Mouse (Mus musculus): ENCODE results near the gene Cdkal1. TPM values are rescaled to one million over a fixed set of nuclear protein-coding genes. Genes with fewer than 3 reads are reported as not detected.

Gene Cdkal1
- polyA plus RNA-seq, 1 experiment from 2014 or later, result 8.7 TPM

- ATAC-seq (no peak), DNase-seq (no peak)
- TF ChIP-seq CTCF (IDR thresholded peaks at IDR 0.05; ENCODE audit: low read depth) (no peak), EP300 (IDR thresholded peaks at IDR 0.05; ENCODE audit: low read depth) (no peak)
- no peaks in the 10 kb centered on the region for H3K4me1 ChIP-seq (ENCODE audit: insufficient read depth)
- no peak overlapping the region for H3K4me3 ChIP-seq (ENCODE audit: low read depth, low read length)
- no peak overlapping the region for H3K4me2 ChIP-seq (ENCODE audit: low read depth, low read length)
- H3K9me3 ChIP-seq (ENCODE audit: low read length), result no peaks in the 10 kb centered on the region
- H3K36me3 ChIP-seq (replicated peaks; ENCODE audit: insufficient read depth, low read length), result 0 out of 2 replicates have a peak, but pooled peaks cover 4% of the 10 kb centered on the region
- 89% methylated on average over 9 of the region's 9 CpGs for WGBS (ENCODE audit: insufficient replicate concordance)
- H3K27me3 ChIP-seq (ENCODE audit: insufficient read depth, low read length), result no peaks in the 10 kb centered on the region
- H3K9ac ChIP-seq (replicated peaks), result no peak overlapping the region
- H3K27ac ChIP-seq (ENCODE audit: low read depth), result no peak overlapping the region
These were observed 381.2 kb downstream of the Cdkal1 start for GRCm38 (mm10) chr13:29474301-29474700.

DNA sequence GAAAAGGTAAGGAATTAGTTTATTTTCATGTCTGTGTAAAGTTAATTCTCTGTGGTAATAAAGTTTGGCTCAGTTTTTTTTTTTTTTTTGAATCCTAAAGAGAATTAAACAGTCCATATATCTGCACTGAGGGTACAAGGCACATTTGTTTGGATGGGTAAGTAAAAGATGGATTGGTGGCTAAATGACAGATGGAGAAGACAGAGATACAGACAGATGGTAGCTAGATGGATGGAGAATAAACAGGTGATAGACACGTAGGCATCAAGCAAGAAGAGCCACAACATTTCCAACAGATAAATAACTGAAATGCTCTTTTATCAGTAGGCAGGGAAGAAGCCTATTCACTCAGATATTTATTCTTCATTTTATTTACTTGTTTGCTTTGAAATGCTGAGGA lies 381.7 kb downstream of the Cdkal1 start:
- Histone ChIP-seq H3K4me3 (ENCODE audit: low read depth, low read length) (no peak overlapping the region), H3K4me1 (ENCODE audit: insufficient read depth) (no peaks in the 10 kb centered on the region), H3K9ac (replicated peaks) (no peak overlapping the region), H3K36me3 (replicated peaks; ENCODE audit: insufficient read depth, low read length) (0 out of 2 replicates have a peak, but pooled peaks cover 4% of the 10 kb centered on the region), H3K4me2 (ENCODE audit: low read depth, low read length) (no peak overlapping the region), H3K27ac (ENCODE audit: low read depth) (no peak overlapping the region), H3K9me3 (ENCODE audit: low read length) (no peaks in the 10 kb centered on the region), H3K27me3 (ENCODE audit: insufficient read depth, low read length) (no peaks in the 10 kb centered on the region)
- DNase-seq (no peak), ATAC-seq (no peak)
- TF ChIP-seq EP300 (IDR thresholded peaks at IDR 0.05; ENCODE audit: low read depth) (no peak), CTCF (IDR thresholded peaks at IDR 0.05; ENCODE audit: low read depth) (no peak)
- WGBS (ENCODE audit: insufficient replicate concordance), result 85% methylated on average over 1 of the region's 1 CpGs

- H3K4me1 ChIP-seq (ENCODE audit: insufficient read depth), result no peaks in the 10 kb centered on the region
- no peak overlapping the region for H3K4me2 ChIP-seq (ENCODE audit: low read depth, low read length)
- H3K36me3 ChIP-seq (replicated peaks; ENCODE audit: insufficient read depth, low read length), result no peaks in the 10 kb centered on the region
- TF ChIP-seq EP300 (IDR thresholded peaks at IDR 0.05; ENCODE audit: low read depth) (no peak), CTCF (IDR thresholded peaks at IDR 0.05; ENCODE audit: low read depth) (no peak)
- no peak overlapping the region for H3K9ac ChIP-seq (replicated peaks)
- H3K27ac ChIP-seq (ENCODE audit: low read depth), result no peak overlapping the region
- no peak overlapping the region for H3K4me3 ChIP-seq (ENCODE audit: low read depth, low read length)
- DNase-seq (no peak), ATAC-seq (no peak)
- H3K9me3 ChIP-seq (ENCODE audit: low read length), result no peaks in the 10 kb centered on the region
- no peaks in the 10 kb centered on the region for H3K27me3 ChIP-seq (ENCODE audit: insufficient read depth, low read length)
- WGBS (ENCODE audit: insufficient replicate concordance), result 73% methylated on average over 6 of the region's 6 CpGs
These were observed 393.2 kb downstream of the Cdkal1 start for GRCm38 (mm10) chr13:29462271-29462670.

DNA sequence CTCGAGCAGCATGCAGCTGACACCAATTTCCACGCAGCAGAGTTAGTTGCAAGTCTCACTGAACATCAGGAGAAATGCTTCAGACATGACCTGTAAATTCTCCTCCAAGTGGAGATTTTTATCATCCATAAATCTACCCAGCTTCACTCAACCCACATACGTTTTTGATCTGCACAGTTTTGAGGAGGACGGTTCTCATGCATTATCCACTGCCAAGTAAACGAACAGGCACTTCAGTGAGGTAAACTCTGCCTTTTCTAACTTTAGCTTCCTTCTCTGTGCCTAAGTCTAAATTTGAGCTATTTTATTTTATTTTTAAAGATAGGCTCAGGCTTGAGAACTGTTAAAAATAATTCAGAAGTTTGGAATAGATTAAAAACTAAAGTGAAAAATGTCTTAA lies 394.7 kb downstream of the Cdkal1 start:
- no peak for DNase-seq
- WGBS (ENCODE audit: insufficient replicate concordance), result 71% methylated on average over 5 of the region's 5 CpGs
- H3K4me2 ChIP-seq (ENCODE audit: low read depth, low read length), result no peak overlapping the region
- H3K27me3 ChIP-seq (ENCODE audit: insufficient read depth, low read length), result no peaks in the 10 kb centered on the region
- ATAC-seq, result no peak
- H3K4me3 ChIP-seq (ENCODE audit: low read depth, low read length), result no peak overlapping the region
- H3K9ac ChIP-seq (replicated peaks), result no peak overlapping the region
- H3K9me3 ChIP-seq (ENCODE audit: low read length), result no peaks in the 10 kb centered on the region
- H3K27ac ChIP-seq (ENCODE audit: low read depth), result no peak overlapping the region
- no peaks in the 10 kb centered on the region for H3K4me1 ChIP-seq (ENCODE audit: insufficient read depth)
- TF ChIP-seq EP300 (IDR thresholded peaks at IDR 0.05; ENCODE audit: low read depth), result no peak
- TF ChIP-seq CTCF (IDR thresholded peaks at IDR 0.05; ENCODE audit: low read depth), result no peak
- no peaks in the 10 kb centered on the region for H3K36me3 ChIP-seq (replicated peaks; ENCODE audit: insufficient read depth, low read length)

- H3K27me3 ChIP-seq (ENCODE audit: insufficient read depth, low read length), result no peaks in the 10 kb centered on the region
- ATAC-seq, result no peak
- WGBS (ENCODE audit: insufficient replicate concordance), result 33% methylated on average over 1 of the region's 1 CpGs
- no peak overlapping the region for H3K9ac ChIP-seq (replicated peaks)
- H3K4me2 ChIP-seq (ENCODE audit: low read depth, low read length), result no peak overlapping the region
- no peak overlapping the region for H3K27ac ChIP-seq (ENCODE audit: low read depth)
- no peak overlapping the region for H3K4me3 ChIP-seq (ENCODE audit: low read depth, low read length)
- no peaks in the 10 kb centered on the region for H3K4me1 ChIP-seq (ENCODE audit: insufficient read depth)
- DNase-seq, result no peak
- TF ChIP-seq EP300 (IDR thresholded peaks at IDR 0.05; ENCODE audit: low read depth), result no peak
- no peak for TF ChIP-seq CTCF (IDR thresholded peaks at IDR 0.05; ENCODE audit: low read depth)
- no peaks in the 10 kb centered on the region for H3K36me3 ChIP-seq (replicated peaks; ENCODE audit: insufficient read depth, low read length)
- no peaks in the 10 kb centered on the region for H3K9me3 ChIP-seq (ENCODE audit: low read length)
These were observed 397.1 kb downstream of the Cdkal1 start for GRCm38 (mm10) chr13:29458385-29458784.

GRCm38 (mm10) chr13:29437067-29437466 lies 418.4 kb downstream of the Cdkal1 start:
- no peak for ATAC-seq
- H3K27ac ChIP-seq (ENCODE audit: low read depth), result no peak overlapping the region
- H3K27me3 ChIP-seq (ENCODE audit: insufficient read depth, low read length), result no peaks in the 10 kb centered on the region
- H3K4me1 ChIP-seq (ENCODE audit: insufficient read depth), result no peaks in the 10 kb centered on the region
- no peak overlapping the region for H3K9ac ChIP-seq (replicated peaks)
- 81% methylated on average over 2 of the region's 2 CpGs for WGBS (ENCODE audit: insufficient replicate concordance)
- no peaks in the 10 kb centered on the region for H3K36me3 ChIP-seq (replicated peaks; ENCODE audit: insufficient read depth, low read length)
- H3K9me3 ChIP-seq (ENCODE audit: low read length), result no peaks in the 10 kb centered on the region
- no peak for DNase-seq
- no peak overlapping the region for H3K4me2 ChIP-seq (ENCODE audit: low read depth, low read length)
- no peak overlapping the region for H3K4me3 ChIP-seq (ENCODE audit: low read depth, low read length)
- TF ChIP-seq CTCF (IDR thresholded peaks at IDR 0.05; ENCODE audit: low read depth) (no peak), EP300 (IDR thresholded peaks at IDR 0.05; ENCODE audit: low read depth) (no peak)

- TF ChIP-seq EP300 (IDR thresholded peaks at IDR 0.05; ENCODE audit: low read depth) (no peak), CTCF (IDR thresholded peaks at IDR 0.05; ENCODE audit: low read depth) (no peak)
- H3K4me1 ChIP-seq (ENCODE audit: insufficient read depth), result no peaks in the 10 kb centered on the region
- WGBS (ENCODE audit: insufficient replicate concordance), result 68% methylated on average over 4 of the region's 4 CpGs
- H3K9ac ChIP-seq (replicated peaks), result no peak overlapping the region
- H3K4me2 ChIP-seq (ENCODE audit: low read depth, low read length), result no peak overlapping the region
- no peaks in the 10 kb centered on the region for H3K27me3 ChIP-seq (ENCODE audit: insufficient read depth, low read length)
- H3K9me3 ChIP-seq (ENCODE audit: low read length), result no peaks in the 10 kb centered on the region
- DNase-seq (no peak), ATAC-seq (no peak)
- no peak overlapping the region for H3K4me3 ChIP-seq (ENCODE audit: low read depth, low read length)
- no peak overlapping the region for H3K27ac ChIP-seq (ENCODE audit: low read depth)
- no peaks in the 10 kb centered on the region for H3K36me3 ChIP-seq (replicated peaks; ENCODE audit: insufficient read depth, low read length)
These were observed 420.7 kb downstream of the Cdkal1 start for GRCm38 (mm10) chr13:29434726-29435125.

Measured in liver, postnatal 0 days (tissue).